Mouse (Mus musculus) limb, embryonic 11.5 days (tissue): Measurements from ENCODE around the gene Ccdc51. TPM values are rescaled to one million over a fixed set of nuclear protein-coding genes. Genes with fewer than 3 reads are reported as not detected.

Experiments used
- ATAC-seq: fragments of 200-750 bp; cut with Nextera tagmentation; 2 replicates; pipeline ENCODE4 v1.8.0; 2017; ENCODE audit warnings: low read depth; ENCODE audit not compliant: insufficient number of reproducible peaks, low FRiP score, low TSS enrichment
- DNase-seq: peaks from one replicate; pipeline ENCODE4 v3.0.0-alpha.2; 2015; ENCODE audit warnings: low spot score
- H3K27ac ChIP-seq: fragments of 300-500 bp; sonication (generic); replicated peaks from 2 replicates; pipeline ENCODE4 v1.5.1; 2014; ENCODE audit warnings: low read depth, mild to moderate bottlenecking, low read length
- H3K27me3 ChIP-seq: fragments of 300-500 bp; sonication (generic); 2 replicates; pipeline ENCODE4 v1.6.1; 2014; ENCODE audit warnings: mild to moderate bottlenecking, low read length, mixed read lengths; ENCODE audit not compliant: control insufficient read depth, insufficient read depth
- H3K36me3 ChIP-seq: fragments of 300-500 bp; sonication (generic); 2 replicates; pipeline ENCODE4 v1.6.1; 2014; ENCODE audit warnings: mild to moderate bottlenecking, low read length, moderate library complexity, mixed read lengths; ENCODE audit not compliant: control insufficient read depth, insufficient read depth
- H3K4me1 ChIP-seq: fragments of 300-500 bp; sonication (generic); 2 replicates; pipeline ENCODE4 v1.6.1; 2014; ENCODE audit warnings: low read length, mixed read lengths; ENCODE audit not compliant: control insufficient read depth, insufficient read depth
- H3K4me2 ChIP-seq: fragments of 300-500 bp; sonication (generic); 2 replicates; pipeline ENCODE4 v1.6.1; 2014; ENCODE audit warnings: low read depth, mild to moderate bottlenecking, moderate library complexity; ENCODE audit not compliant: severe bottlenecking
- H3K4me3 ChIP-seq: fragments of 300-500 bp; sonication (generic); 2 replicates; pipeline ENCODE4 v1.5.1; 2014; ENCODE audit warnings: low read depth, low read length
- H3K9ac ChIP-seq: fragments of 300-500 bp; sonication (generic); 2 replicates; pipeline ENCODE4 v1.6.1; 2014; ENCODE audit warnings: mild to moderate bottlenecking, low read length
- H3K9me3 ChIP-seq: fragments of 300-500 bp; sonication (generic); 2 replicates; pipeline ENCODE4 v1.6.1; 2016; ENCODE audit warnings: low read length; ENCODE audit not compliant: control insufficient read depth
- WGBS: fragments of 180-500 bp; shearing (Covaris S2); extraction: QIAGEN DNeasy Blood & Tissue Kit; methylation state at CpG from one replicate; pipeline ENCODE4 v1.1.7; 2014; 5-methylcytosine and 5-hydroxymethylcytosine counted together
- polyA plus RNA-seq: library from polyadenylated mRNA; unstranded; fragments of >200 nt; fragmentation: Nextera tagmentation; extraction: Ambion mirVana; gene quantifications from 2 replicates; pipeline ENCODE4 v1.2.1, GENCODE M21; 2014

Gene Ccdc51
- polyA plus RNA-seq, 1 experiment from 2014 or later = 14.9 TPM

GRCm38 (mm10) chr9:109097291-109097690, 15.0 kb downstream of the Ccdc51 start:
- no peaks in the 10 kb centered on the region for H3K27me3 ChIP-seq
- ATAC-seq = no peak
- DNase-seq = no peak
- H3K4me3 ChIP-seq = peak overlapping the region; percentile 75
- H3K9me3 ChIP-seq = no peaks in the 10 kb centered on the region
- peak overlapping the region; percentile 80 for H3K4me2 ChIP-seq
- H3K36me3 ChIP-seq = no peaks in the 10 kb centered on the region
- 45% methylated on average over 6 of the region's 6 CpGs for WGBS
- peak overlapping the region; percentile 99; the same call in 1 of the 2 replicates for H3K9ac ChIP-seq
- H3K27ac ChIP-seq = peak overlapping the region; percentile 66
- peaks cover 36% of the 10 kb centered on the region for H3K4me1 ChIP-seq

GRCm38 (mm10) chr9:109097831-109098230, 15.5 kb downstream of the Ccdc51 start:
- Histone ChIP-seq H3K4me2 (peak overlapping the region; percentile 80; the same call in 1 of the 2 replicates), H3K4me3 (no peak overlapping the region), H3K9ac (no peak overlapping the region), H3K9me3 (no peaks in the 10 kb centered on the region), H3K27ac (no peak overlapping the region), H3K27me3 (no peaks in the 10 kb centered on the region), H3K36me3 (peaks cover 3% of the 10 kb centered on the region), H3K4me1 (peaks cover 36% of the 10 kb centered on the region)
- ATAC-seq = no peak
- DNase-seq = no peak
- WGBS = 76% methylated on average over 5 of the region's 5 CpGs

- H3K27ac ChIP-seq = no peak overlapping the region
- H3K4me3 ChIP-seq = 0 out of 2 replicates have a peak overlapping the region, but pooled peaks have one; percentile 3
- no peak overlapping the region for H3K9ac ChIP-seq
- DNase-seq (no peak), ATAC-seq (no peak)
- no peaks in the 10 kb centered on the region for H3K9me3 ChIP-seq
- H3K4me2 ChIP-seq = peak overlapping the region; percentile 80; the same call in 1 of the 2 replicates
- H3K36me3 ChIP-seq = peaks cover 7% of the 10 kb centered on the region
- peaks cover 36% of the 10 kb centered on the region for H3K4me1 ChIP-seq
- WGBS = 93% methylated on average over 8 of the region's 8 CpGs
- no peaks in the 10 kb centered on the region for H3K27me3 ChIP-seq
Measured at GRCm38 (mm10) chr9:109098366-109098765, 16.1 kb downstream of the Ccdc51 start.

- H3K27me3 ChIP-seq = no peaks in the 10 kb centered on the region
- no peak overlapping the region for H3K4me2 ChIP-seq
- H3K4me1 ChIP-seq = peaks cover 34% of the 10 kb centered on the region
- peaks cover 9% of the 10 kb centered on the region for H3K36me3 ChIP-seq
- no peak overlapping the region for H3K9ac ChIP-seq
- 68% methylated on average over 6 of the region's 6 CpGs for WGBS
- H3K4me3 ChIP-seq = 0 out of 2 replicates have a peak overlapping the region, but pooled peaks have one; percentile 3
- H3K27ac ChIP-seq = no peak overlapping the region
- DNase-seq (no peak), ATAC-seq (no peak)
- no peaks in the 10 kb centered on the region for H3K9me3 ChIP-seq
Measured at GRCm38 (mm10) chr9:109098969-109099368, 16.7 kb downstream of the Ccdc51 start.

- H3K4me2 ChIP-seq = no peak overlapping the region
- H3K9ac ChIP-seq = no peak overlapping the region
- H3K4me3 ChIP-seq = no peak overlapping the region
- no peaks in the 10 kb centered on the region for H3K27me3 ChIP-seq
- no peaks in the 10 kb centered on the region for H3K9me3 ChIP-seq
- H3K36me3 ChIP-seq = peaks cover 11% of the 10 kb centered on the region
- DNase-seq (no peak), ATAC-seq (no peak)
- no peak overlapping the region for H3K27ac ChIP-seq
- WGBS = 93% methylated on average over 20 of the region's 20 CpGs
- peaks cover 25% of the 10 kb centered on the region for H3K4me1 ChIP-seq
Measured at GRCm38 (mm10) chr9:109100307-109100928, 18.1 kb downstream of the Ccdc51 start.

- peaks cover 24% of the 10 kb centered on the region for H3K36me3 ChIP-seq
- H3K4me2 ChIP-seq = no peak overlapping the region
- ATAC-seq = no peak
- no peaks in the 10 kb centered on the region for H3K9me3 ChIP-seq
- WGBS = 91% methylated on average over 5 of the region's 5 CpGs
- H3K9ac ChIP-seq = no peak overlapping the region
- DNase-seq = no peak
- no peak overlapping the region for H3K27ac ChIP-seq
- no peaks in the 10 kb centered on the region for H3K27me3 ChIP-seq
- H3K4me1 ChIP-seq = peaks cover 29% of the 10 kb centered on the region
- no peak overlapping the region for H3K4me3 ChIP-seq
Measured at GRCm38 (mm10) chr9:109101933-109102445, 19.7 kb downstream of the Ccdc51 start.

- Histone ChIP-seq H3K4me1 (peaks cover 24% of the 10 kb centered on the region), H3K9ac (no peak overlapping the region), H3K4me3 (no peak overlapping the region), H3K4me2 (no peak overlapping the region), H3K27ac (no peak overlapping the region), H3K36me3 (peaks cover 24% of the 10 kb centered on the region), H3K27me3 (no peaks in the 10 kb centered on the region), H3K9me3 (no peaks in the 10 kb centered on the region)
- ATAC-seq (no peak), DNase-seq (no peak)
- WGBS = 95% methylated on average over 3 of the region's 3 CpGs
Measured at GRCm38 (mm10) chr9:109102541-109102940, 20.2 kb downstream of the Ccdc51 start.

- DNase-seq (no peak), ATAC-seq (no peak)
- no peaks in the 10 kb centered on the region for H3K9me3 ChIP-seq
- H3K4me1 ChIP-seq = peaks cover 19% of the 10 kb centered on the region
- H3K4me2 ChIP-seq = no peak overlapping the region
- H3K36me3 ChIP-seq = peaks cover 24% of the 10 kb centered on the region
- WGBS = 84% methylated on average over 7 of the region's 7 CpGs
- no peak overlapping the region for H3K27ac ChIP-seq
- H3K27me3 ChIP-seq = no peaks in the 10 kb centered on the region
- H3K4me3 ChIP-seq = no peak overlapping the region
- no peak overlapping the region for H3K9ac ChIP-seq
Measured at GRCm38 (mm10) chr9:109103250-109103649, 21.0 kb downstream of the Ccdc51 start.
